Mouse (Mus musculus): Measurements from ENCODE around the gene Spopl. TPM values are rescaled to one million over a fixed set of nuclear protein-coding genes. Genes with fewer than 3 reads are reported as not detected.
"Not testable (repeated sequence)": the region's sequence is repeated elsewhere in the genome, so short reads cannot be mapped to it uniquely, and the experiment has no call there.

The Spopl gene
- polyA plus RNA-seq, 1 experiment from 2014 or later = 14.2 TPM

DNA sequence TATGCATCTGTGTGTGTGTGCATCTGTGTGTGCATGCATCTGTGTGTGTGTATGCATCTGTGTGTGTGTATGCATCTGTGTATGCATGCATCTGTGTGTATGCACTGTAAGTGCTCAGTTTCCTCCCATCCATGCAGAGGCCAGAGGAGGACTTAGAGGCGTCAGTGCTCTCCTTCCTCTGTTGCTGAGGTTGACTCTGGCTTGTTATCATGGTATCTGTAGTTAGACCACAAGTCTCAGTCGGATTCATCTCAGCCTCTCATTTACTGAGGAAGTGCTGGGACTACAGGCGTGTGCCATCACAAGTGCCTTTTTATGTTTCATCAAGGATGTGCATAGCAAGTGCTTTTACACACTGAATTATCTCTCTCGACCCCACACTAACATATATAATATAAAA lies 31.9 kb downstream of the Spopl start:
- Histone ChIP-seq H3K27ac (no peak overlapping the region), H3K27me3 (ENCODE audit: low read depth, poor library complexity, severe bottlenecking) (no peaks in the 10 kb centered on the region), H3K4me1 (no peaks in the 10 kb centered on the region), H3K4me3 (no peak overlapping the region), H3K36me3 (peaks cover 11% of the 10 kb centered on the region), H3K9me3 (replicated peaks) (no peaks in the 10 kb centered on the region)
- DNase-seq (ENCODE audit: low spot score) = no peak
- WGBS = 93% methylated on average over 4 of the region's 4 CpGs

DNA sequence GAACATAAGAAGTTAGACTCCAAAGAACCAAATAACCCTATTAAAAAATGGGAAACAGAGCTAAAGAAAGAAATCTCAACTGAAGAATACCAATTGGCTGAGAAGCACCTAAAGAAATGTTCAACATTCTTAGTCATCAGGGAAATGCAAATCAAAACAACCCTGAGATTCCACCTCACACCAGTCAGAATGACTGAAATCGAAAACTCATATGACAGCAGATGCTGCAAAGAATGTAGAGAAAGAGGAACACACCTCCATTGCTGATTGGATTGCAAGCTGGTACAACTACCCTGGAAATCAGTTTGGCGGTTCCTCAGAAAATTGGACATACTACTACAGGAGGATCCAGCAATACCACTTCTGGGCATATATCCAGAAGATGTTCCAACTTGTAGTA lies 44.2 kb downstream of the Spopl start:
- H3K4me3 ChIP-seq; H3K4me1 ChIP-seq; H3K27me3 ChIP-seq (ENCODE audit: low read depth, poor library complexity, severe bottlenecking); H3K27ac ChIP-seq; DNase-seq (ENCODE audit: low spot score); H3K9me3 ChIP-seq (replicated peaks): not testable (repeated sequence)
- 93% methylated on average over 2 of the region's 2 CpGs for WGBS
- peaks cover 43% of the 10 kb centered on the region for H3K36me3 ChIP-seq

DNA sequence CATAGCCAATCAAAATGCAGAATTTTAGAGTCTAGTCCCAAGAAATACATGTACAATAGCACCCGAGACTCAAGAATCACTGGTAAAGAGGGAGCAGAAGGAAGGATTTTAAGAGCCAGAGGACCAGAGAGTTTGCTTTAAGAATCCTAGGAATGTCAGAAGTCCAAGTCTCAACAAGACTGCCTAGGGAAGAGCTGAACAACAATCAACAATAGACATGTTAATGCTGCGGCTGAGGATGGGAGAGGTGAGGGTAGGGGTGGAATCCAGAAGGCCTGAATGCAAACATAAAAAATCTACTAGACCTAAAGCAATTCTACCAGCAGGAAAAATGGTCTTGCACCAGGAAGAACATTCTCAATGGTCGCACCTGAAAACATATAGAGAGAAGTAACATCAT lies 66.8 kb downstream of the Spopl start:
- Histone ChIP-seq H3K27me3 (ENCODE audit: low read depth, poor library complexity, severe bottlenecking) (no peaks in the 10 kb centered on the region), H3K4me1 (no peaks in the 10 kb centered on the region), H3K27ac (no peak overlapping the region), H3K9me3 (replicated peaks) (no peaks in the 10 kb centered on the region), H3K36me3 (peaks cover 8% of the 10 kb centered on the region; the same call in 1 of the 2 replicates), H3K4me3 (no peak overlapping the region)
- 95% methylated on average over 3 of the region's 3 CpGs for WGBS
- DNase-seq (ENCODE audit: low spot score) = no peak

DNA sequence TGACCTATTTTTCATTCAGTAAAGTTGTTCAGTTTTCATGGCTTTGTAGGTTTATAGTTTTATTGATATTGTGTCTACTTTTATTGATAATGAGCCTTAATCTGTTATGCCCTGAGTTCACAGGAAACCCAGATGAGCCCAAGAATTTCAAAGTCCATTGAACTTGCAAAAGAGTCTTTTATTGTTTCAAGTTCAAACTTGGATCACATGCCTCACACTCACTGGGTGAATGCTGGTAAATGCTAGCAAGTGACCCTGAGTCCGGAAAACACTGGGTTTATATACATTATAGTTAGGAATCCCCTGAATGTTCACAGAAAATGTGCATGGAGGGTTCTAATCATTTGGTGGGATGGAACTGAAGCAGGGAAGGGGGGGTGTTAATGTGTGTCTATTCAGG lies 90.2 kb downstream of the Spopl start:
- Histone ChIP-seq H3K4me1 (no peaks in the 10 kb centered on the region), H3K4me3 (no peak overlapping the region), H3K9me3 (replicated peaks) (no peaks in the 10 kb centered on the region), H3K27ac (no peak overlapping the region), H3K27me3 (ENCODE audit: low read depth, poor library complexity, severe bottlenecking) (no peaks in the 10 kb centered on the region), H3K36me3 (no peaks in the 10 kb centered on the region)
- DNase-seq (ENCODE audit: low spot score) = no peak
- WGBS = 92% methylated on average over 1 of the region's 1 CpGs

DNA sequence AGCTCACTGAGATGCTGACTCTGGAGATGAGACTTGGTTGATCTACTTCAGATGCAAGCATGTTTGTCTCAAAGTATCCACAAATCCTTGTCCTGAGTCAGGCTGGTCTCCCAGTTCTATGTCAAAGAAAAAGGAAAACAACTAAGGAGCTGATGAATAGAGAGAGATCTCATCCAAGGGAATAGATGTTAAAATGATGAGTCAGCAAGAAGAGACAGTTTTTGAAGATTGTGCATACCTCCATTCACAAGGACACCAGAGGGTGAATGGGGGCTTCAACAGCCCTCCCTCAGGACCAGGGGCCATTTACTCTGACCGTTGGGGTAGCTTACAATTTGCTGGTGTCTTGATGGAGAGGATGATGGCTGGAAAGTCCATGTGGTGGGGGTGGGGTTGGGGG lies 104.4 kb downstream of the Spopl start:
- DNase-seq (ENCODE audit: low spot score) = no peak
- Histone ChIP-seq H3K4me3 (no peak overlapping the region), H3K36me3 (no peaks in the 10 kb centered on the region), H3K27ac (no peak overlapping the region), H3K4me1 (no peaks in the 10 kb centered on the region), H3K27me3 (ENCODE audit: low read depth, poor library complexity, severe bottlenecking) (no peaks in the 10 kb centered on the region), H3K9me3 (replicated peaks) (no peaks in the 10 kb centered on the region)
- WGBS = 100% methylated on average over 1 of the region's 1 CpGs

DNA sequence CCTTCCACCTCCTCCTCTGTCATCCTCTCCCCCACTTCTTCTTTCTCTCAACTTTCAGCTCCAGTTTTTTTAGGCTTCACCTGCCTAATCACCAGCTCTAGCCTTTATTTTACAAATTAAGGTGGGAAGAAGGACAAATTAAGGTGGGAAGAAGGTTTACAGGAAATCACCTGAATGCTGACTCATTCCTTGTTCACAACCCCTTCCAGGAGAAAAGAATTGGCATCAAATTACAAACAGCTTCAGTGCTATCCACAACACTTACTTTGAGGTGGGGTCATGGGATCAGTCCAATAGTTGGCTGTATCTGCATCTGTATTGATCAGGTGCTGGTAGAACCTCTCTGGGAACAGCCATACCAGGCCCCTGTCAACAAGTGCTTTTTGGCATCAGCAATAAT lies 114.5 kb downstream of the Spopl start:
- no peak overlapping the region for H3K4me3 ChIP-seq
- no peaks in the 10 kb centered on the region for H3K27me3 ChIP-seq (ENCODE audit: low read depth, poor library complexity, severe bottlenecking)
- H3K4me1 ChIP-seq = no peaks in the 10 kb centered on the region
- H3K27ac ChIP-seq = no peak overlapping the region
- DNase-seq (ENCODE audit: low spot score) = no peak
- no peaks in the 10 kb centered on the region for H3K36me3 ChIP-seq
- H3K9me3 ChIP-seq (replicated peaks) = no peaks in the 10 kb centered on the region

Measured in limb, embryonic 10.5 days (tissue).